Mouse (Mus musculus) NIH3T3 (cell line): ENCODE measurements around the gene Gm29609.
"Not testable (repeated sequence)": the region's sequence is repeated elsewhere in the genome, so short reads cannot be mapped to it uniquely, and the experiment has no call there.

Source experiments
- DNase-seq: peaks from one replicate; pipeline ENCODE4 v3.0.0-alpha.2; 2012; ENCODE audit warnings: low read depth

The Gm29609 gene

GRCm38 (mm10) chr5:31179766-31180630 is at the start of gene Gm29609, which contains the start of gene Gtf3c2:
Gene Gm29609, minus strand, starts transcription at chr5:31179911.
Gene Gtf3c2, minus strand, starts transcription at chr5:31180144.
- DNase-seq, result peak; percentile 96

DNA sequence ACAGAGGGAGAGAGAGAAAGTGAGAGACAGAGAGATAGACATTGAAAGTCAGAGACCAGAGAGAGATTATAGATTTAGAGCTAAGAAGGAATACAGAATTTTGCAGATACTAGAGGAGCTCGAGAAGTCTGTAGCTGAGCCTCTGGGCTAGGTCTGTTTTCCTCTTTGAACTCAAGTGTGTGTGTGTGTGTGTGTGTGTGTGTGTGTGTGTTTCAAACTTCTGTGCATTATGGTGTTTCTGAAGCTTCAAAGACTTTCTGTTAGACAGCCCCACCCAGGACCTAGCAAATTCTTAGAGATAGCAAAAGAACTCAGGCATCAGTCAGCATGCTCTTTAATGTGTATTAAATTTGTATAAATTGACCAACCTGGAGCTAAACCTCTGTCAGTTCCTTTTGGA is 46.9 kb upstream of the Gm29609 start:
- DNase-seq, result no peak

GRCm38 (mm10) chr5:31222696-31223095 is 43.0 kb upstream of the Gm29609 start:
- DNase-seq, result no peak

DNA sequence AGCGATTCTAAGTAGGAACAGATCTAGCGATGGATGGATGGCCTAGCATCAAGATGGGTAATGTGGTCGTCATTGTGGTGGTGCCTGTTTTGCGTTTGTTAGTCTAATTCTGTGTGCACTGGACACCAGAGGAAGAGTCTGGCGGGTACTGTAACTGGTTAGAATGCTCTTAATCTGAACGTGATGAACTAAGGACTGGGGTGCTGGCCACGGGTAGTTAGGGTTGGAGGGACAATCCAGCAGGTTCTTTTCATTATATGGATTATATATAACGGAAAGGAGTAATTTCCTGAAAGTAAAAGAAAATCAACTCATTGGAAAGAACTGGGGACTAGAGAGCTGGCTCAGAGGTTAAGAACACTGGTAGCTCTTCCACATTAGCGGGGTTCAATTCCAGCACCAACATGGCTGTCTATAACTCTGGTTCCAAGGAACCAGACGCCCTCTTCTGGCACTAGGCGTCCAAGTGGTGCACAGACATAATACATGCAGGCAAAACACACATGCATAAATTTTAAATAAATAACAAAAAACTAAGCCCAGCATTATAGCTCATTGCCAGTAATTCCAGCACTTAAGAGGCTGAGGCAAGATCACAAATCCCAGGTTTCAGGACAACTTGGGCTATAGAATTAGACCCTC is 41.7 kb upstream of the Gm29609 start:
- peak; percentile 91 for DNase-seq

DNA sequence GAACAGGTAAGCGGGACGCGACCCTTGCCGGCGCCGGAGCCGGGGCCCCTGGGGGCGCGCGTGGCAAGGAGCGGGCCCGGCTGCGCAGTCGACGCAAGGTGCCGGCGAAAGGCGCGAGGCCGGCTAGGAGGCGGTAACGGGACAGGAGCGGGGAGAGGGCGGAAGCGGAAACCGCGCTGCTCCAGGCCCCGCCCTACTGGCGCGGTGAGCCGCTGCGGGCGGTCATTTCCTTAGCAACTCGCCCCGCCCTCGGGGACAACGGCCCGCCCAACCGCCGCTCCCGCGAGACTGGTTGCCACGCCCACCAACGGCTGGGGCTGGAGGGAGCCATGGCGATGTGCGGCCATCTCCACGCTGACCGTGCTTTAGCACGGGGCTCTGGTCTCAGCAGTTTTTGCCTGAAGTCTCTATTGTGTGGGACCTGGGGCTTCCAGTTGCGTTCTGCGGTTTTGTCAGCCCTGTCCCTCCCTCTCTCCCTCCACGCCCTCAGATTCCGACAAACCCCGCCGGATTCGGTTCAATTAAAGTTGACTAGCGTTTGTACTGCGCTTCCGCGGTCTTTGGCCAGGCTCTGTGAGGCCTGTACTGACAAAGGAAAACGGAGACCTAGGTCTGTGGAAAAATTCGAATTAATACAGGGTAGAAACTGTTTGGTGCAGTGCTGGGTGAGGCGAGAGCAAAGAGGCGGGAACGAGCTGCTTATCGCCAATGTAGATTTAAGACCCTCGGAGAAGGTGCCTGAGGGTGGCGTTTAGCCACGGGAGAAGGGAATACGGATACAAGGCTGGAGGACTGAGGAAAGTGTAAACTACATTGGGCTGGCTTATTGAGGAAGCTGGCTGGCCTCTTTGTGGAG is 41.0 kb upstream of the Gm29609 start, which contains the start of gene Ppm1g:
TSS of gene Ppm1g (minus strand) at position 240 of the 856 bp plus-strand sequence.
- peak; percentile 99 for DNase-seq

GRCm38 (mm10) chr5:31219911-31220447 is 40.3 kb upstream of the Gm29609 start:
- peak; percentile 62 for DNase-seq

- DNase-seq, result no peak
These were observed 39.8 kb upstream of the Gm29609 start for GRCm38 (mm10) chr5:31219474-31219873.

DNA sequence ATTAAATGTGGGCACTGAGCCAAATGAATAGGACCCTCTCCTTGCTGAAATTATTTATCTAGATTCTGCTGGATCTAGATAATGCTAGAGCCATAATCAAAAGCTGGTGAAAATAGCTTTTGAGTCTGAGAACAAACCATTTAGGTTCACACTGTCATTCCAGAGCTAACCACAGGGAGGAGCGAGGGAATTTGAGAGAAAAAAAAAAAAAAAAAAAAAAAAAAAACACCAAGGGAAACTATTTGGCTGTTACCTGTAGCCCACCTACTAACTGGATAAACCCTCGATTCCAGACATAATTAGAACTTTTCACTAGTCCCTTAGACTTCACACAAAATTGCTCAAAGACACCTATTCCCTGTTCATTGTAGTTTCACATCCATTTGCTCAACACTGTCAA is 39.4 kb upstream of the Gm29609 start:
- peak; percentile 70 for DNase-seq

GRCm38 (mm10) chr5:31218294-31218693 is 38.6 kb upstream of the Gm29609 start:
- DNase-seq, result no peak

DNA sequence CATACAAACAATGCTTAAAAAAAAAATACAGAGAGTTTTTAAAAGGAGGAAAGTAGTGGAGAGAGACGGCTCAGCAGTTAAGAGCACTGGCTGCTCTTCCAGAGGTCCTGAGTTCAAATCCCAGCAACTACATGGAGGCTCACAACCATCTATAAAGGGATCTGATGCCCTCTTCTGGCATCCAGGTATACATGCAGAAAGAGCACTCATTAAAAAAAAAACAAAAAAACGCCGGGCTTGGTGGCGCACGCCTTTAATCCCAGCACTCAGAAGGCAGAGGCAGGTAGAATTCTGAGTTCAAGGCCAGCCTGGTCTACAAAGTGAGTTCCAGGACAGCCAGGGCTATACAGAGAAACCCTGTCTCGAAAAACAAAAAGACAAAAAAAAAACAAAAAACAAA is 36.8 kb upstream of the Gm29609 start:
- DNase-seq, result not testable (repeated sequence)

DNA sequence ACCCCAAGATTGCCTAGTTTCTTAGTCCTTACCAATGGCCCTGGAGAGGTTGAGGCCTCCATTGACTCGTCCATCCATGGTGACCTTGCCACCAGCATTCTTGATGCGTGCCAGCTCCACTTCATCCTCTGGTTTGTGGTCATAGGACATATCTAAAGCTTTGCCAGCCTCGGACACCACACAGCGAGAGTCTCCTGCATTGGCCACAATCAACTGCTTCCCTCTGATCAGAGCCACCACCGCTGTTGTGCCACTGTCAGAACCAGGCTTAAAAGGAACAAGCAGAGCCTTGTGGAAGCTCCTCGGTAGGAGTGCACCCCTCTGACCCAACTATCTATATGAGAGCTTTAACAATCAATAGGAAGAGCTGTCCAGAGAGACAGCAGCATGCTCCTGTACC is 24.7 kb upstream of the Gm29609 start:
- DNase-seq, result no peak

DNA sequence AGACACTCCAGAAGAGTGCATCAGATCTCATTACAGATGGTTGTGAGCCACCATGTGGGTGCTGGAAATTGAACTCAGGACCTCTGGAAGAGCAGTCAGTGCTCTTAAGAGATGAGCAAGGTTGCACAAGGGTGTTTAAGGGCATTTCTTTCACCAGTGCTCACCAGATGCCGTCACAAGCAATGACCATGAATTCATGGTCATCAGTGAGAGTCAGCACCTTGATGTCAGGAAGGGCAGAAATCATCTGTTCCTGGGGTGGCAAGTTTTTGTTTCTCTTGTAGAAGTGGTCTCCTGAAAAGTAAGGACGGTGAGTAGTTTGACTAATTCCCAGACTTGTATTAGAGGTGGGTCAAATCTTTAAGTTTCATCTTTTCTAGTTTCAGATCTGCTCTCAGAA is 24.2 kb upstream of the Gm29609 start:
- no peak for DNase-seq

GRCm38 (mm10) chr5:31202933-31203332 is 23.2 kb upstream of the Gm29609 start:
- no peak for DNase-seq

GRCm38 (mm10) chr5:31201742-31202590 is 22.3 kb upstream of the Gm29609 start, which contains the start of gene Zfp513:
Gene Zfp513, minus strand, starts transcription at chr5:31202303.
- peak; percentile 98 for DNase-seq

GRCm38 (mm10) chr5:31201042-31201741 is 21.5 kb upstream of the Gm29609 start:
- DNase-seq, result no peak

GRCm38 (mm10) chr5:31200327-31200768 is 20.6 kb upstream of the Gm29609 start:
- no peak for DNase-seq

DNA sequence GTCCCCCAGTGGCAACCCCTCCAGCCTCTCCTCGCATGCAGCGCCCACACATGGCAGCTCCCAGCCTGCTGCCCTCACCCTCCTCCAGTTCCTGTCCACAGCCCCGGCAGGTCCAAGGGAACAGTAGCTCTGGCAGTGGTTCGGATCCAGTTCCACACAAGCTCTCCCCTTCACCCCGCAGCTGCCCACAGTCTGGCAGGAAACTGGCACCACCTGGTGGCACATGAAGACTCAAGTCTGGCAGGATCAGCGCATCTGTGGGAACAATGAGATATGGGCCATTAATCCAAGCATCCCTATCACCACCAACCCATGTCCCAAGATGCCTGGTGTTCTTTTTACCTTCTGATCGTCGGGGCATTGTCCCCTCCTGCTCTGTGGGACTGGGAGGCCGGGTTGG is 20.2 kb upstream of the Gm29609 start:
- DNase-seq, result peak; percentile 52

- no peak for DNase-seq
These were observed 19.7 kb upstream of the Gm29609 start for GRCm38 (mm10) chr5:31199321-31199892.

- no peak for DNase-seq
These were observed 19.1 kb upstream of the Gm29609 start for GRCm38 (mm10) chr5:31198616-31199320.
